ENCODE assay signal across 19 mouse cellular contexts in the genomic region with DNA sequence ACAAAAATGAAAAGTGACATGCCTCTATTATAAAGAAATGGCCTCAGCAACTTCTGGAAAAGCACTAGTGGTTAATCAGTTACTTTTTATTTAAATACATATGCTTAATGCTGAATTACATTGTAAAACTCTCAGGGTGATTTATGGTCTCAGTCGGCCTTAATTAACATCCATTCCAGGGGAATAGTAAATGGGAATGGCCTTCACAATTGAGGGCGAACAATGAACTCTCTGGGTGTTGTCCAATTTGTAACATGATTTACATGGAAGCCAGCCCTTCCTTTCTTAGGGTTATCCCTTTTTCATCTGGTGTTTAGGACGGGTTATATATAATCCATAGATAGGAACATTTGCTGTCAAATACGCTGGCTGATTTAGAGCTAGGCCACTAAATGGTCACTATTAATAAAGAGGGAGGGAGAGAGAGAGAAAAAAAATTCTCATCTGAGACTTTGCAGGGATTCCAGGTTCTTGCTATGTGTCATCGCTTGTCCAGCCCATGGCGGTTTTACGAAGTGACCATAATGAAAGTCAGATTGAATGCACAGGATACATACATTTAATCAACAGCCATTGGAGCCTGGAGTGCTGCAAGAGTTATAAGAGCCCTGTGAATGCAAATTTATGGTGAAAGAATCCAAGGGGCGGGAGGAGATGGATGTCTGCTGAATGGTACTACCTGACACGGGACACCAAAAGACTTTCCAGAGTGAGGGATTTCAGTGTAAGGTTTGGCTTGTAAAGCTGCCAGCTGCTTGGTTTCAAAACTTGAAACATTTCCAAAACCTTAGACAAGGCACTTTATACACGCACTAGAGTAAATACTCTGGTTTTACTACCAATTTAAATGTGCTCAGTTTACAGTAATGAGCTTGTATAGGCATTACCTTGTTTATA. TPM values are rescaled to one million over a fixed set of nuclear protein-coding genes. Genes with fewer than 3 reads are reported as not detected.
DNase-seq lines count a peak whose midpoint lies in the region; ATAC-seq and TF ChIP-seq lines count a peak whose summit lies in the region.
"Had no signal": no experiment of that assay in that cellular context is flagged by ENCODE, and none has a peak within 500 bp of the region (broad histone marks: within the 10 kb centered on the region; RNA-seq: fewer than 3 reads in every experiment).

No protein-coding gene starts in this region.

- peak; percentile 74 for DNase-seq in intestine, embryonic 14.5 days (ENCODE audit: low spot score)
- peak; percentile 12 for DNase-seq in lung, postnatal 36 days
- no peak for DNase-seq in lung, postnatal 0 days (ENCODE audit: low spot score)
- DNase-seq in large intestine, adult 2 months (ENCODE audit: low read depth, low spot score) = peak; percentile 35
- peak; percentile 6 for DNase-seq in yolk sac, embryonic 10.5 days (ENCODE audit: low spot score)
- DNase-seq: adrenal gland, postnatal 25 days; cerebellum, postnatal 25 days; gastrocnemius, postnatal 14 days; kidney, postnatal 10 days; right cerebral cortex, adult 18-20 months had no signal

- TF ChIP-seq CTCF in intestine, postnatal 0 days (IDR thresholded peaks at IDR 0.05; ENCODE audit: low read depth) = no peak
- no peak for TF ChIP-seq CTCF in lung, postnatal 0 days (IDR thresholded peaks at IDR 0.05)

- H3K9ac ChIP-seq in intestine, embryonic 14.5 days (ENCODE audit: low read length) = no peak overlapping the region
- H3K9ac ChIP-seq in intestine, postnatal 0 days (ENCODE audit: low read depth, low read length) = no peak overlapping the region
- H3K9ac ChIP-seq in lung, postnatal 0 days (replicated peaks; ENCODE audit: low read depth) = no peak overlapping the region
- H3K9ac ChIP-seq: forebrain, embryonic 15.5 days; hindbrain, embryonic 12.5 days had no signal

- no peaks in the 10 kb centered on the region for H3K27me3 ChIP-seq in intestine, embryonic 14.5 days (replicated peaks; ENCODE audit: control insufficient read depth, insufficient read depth, low read length)
- no peaks in the 10 kb centered on the region for H3K27me3 ChIP-seq in intestine, postnatal 0 days (replicated peaks; ENCODE audit: control insufficient read depth, insufficient read depth, low read length)
- no peaks in the 10 kb centered on the region for H3K27me3 ChIP-seq in lung, postnatal 0 days (replicated peaks; ENCODE audit: insufficient read depth, low read length)
- H3K27me3 ChIP-seq: forebrain, embryonic 15.5 days; hindbrain, embryonic 12.5 days had no signal

- H3K4me2 ChIP-seq in intestine, embryonic 14.5 days (ENCODE audit: low read length) = 0 out of 2 replicates have a peak overlapping the region, but pooled peaks have one; percentile 18
- no peak overlapping the region for H3K4me2 ChIP-seq in intestine, postnatal 0 days (replicated peaks; ENCODE audit: low read depth)
- H3K4me2 ChIP-seq in lung, postnatal 0 days (replicated peaks; ENCODE audit: low read depth, low read length) = no peak overlapping the region
- H3K4me2 ChIP-seq: forebrain, embryonic 15.5 days; hindbrain, embryonic 12.5 days had no signal

- H3K4me1 ChIP-seq in intestine, embryonic 14.5 days (replicated peaks; ENCODE audit: control insufficient read depth, insufficient read depth, low read length) = peaks cover 39% of the 10 kb centered on the region
- H3K4me1 ChIP-seq in intestine, postnatal 0 days (replicated peaks; ENCODE audit: control insufficient read depth, insufficient read depth, low read length) = peaks cover 10% of the 10 kb centered on the region; the same call in 1 of the 2 replicates
- no peaks in the 10 kb centered on the region for H3K4me1 ChIP-seq in lung, postnatal 0 days (ENCODE audit: insufficient read depth, low read depth, low read length)

- 14% methylated on average over 10 of the region's 10 CpGs for WGBS in intestine, embryonic 14.5 days
- WGBS in intestine, postnatal 0 days = 27% methylated on average over 10 of the region's 10 CpGs
- WGBS in lung, postnatal 0 days = 44% methylated on average over 10 of the region's 10 CpGs
- 23% methylated on average over 10 of the region's 10 CpGs for WGBS in large intestine, adult 2 months

- no peaks in the 10 kb centered on the region for H3K9me3 ChIP-seq in intestine, embryonic 14.5 days (ENCODE audit: control insufficient read depth, low read length)
- H3K9me3 ChIP-seq in intestine, postnatal 0 days (ENCODE audit: control insufficient read depth) = no peaks in the 10 kb centered on the region
- no peaks in the 10 kb centered on the region for H3K9me3 ChIP-seq in lung, postnatal 0 days (ENCODE audit: low read length)
- H3K9me3 ChIP-seq: forebrain, embryonic 15.5 days; G1E; hindbrain, embryonic 12.5 days had no signal

- no peak for TF ChIP-seq EP300 in lung, postnatal 0 days (IDR thresholded peaks at IDR 0.05)

- no peak overlapping the region for H3K4me3 ChIP-seq in intestine, embryonic 14.5 days (ENCODE audit: low read depth, low read length)
- H3K4me3 ChIP-seq in intestine, postnatal 0 days (ENCODE audit: low read depth, low read length) = no peak overlapping the region
- H3K4me3 ChIP-seq in lung, postnatal 0 days (ENCODE audit: low read depth, low read length) = no peak overlapping the region
- H3K4me3 ChIP-seq: forebrain, embryonic 15.5 days; hindbrain, embryonic 12.5 days had no signal

- H3K27ac ChIP-seq in intestine, embryonic 14.5 days (ENCODE audit: low read depth) = no peak overlapping the region; the same call in 1 of the 2 replicates
- H3K27ac ChIP-seq in intestine, postnatal 0 days (ENCODE audit: low read depth, low read length) = no peak overlapping the region
- H3K27ac ChIP-seq in lung, postnatal 0 days (ENCODE audit: low read length) = no peak overlapping the region
- H3K27ac ChIP-seq: forebrain, embryonic 15.5 days; hindbrain, embryonic 12.5 days; macrophage had no signal

- peak; percentile 67 for ATAC-seq in intestine, embryonic 14.5 days (replicated peaks; ENCODE audit: low FRiP score, low TSS enrichment, low read depth)
- no peak for ATAC-seq in intestine, postnatal 0 days
- no peak for ATAC-seq in lung, postnatal 0 days
- ATAC-seq in monocyte, adult 5-6 weeks (replicated peaks; ENCODE audit: insufficient number of reproducible peaks, low FRiP score, low TSS enrichment, poor library complexity, severe bottlenecking) = no peak
- no peak for ATAC-seq in granulocyte monocyte progenitor cell, adult 5-6 weeks (replicated peaks; ENCODE audit: poor library complexity, severe bottlenecking)
- ATAC-seq: forebrain, embryonic 15.5 days; midbrain, embryonic 16.5 days had no signal

- H3K36me3 ChIP-seq in intestine, embryonic 14.5 days (ENCODE audit: control insufficient read depth, insufficient read depth, low read length) = no peaks in the 10 kb centered on the region
- no peaks in the 10 kb centered on the region for H3K36me3 ChIP-seq in intestine, postnatal 0 days (ENCODE audit: control insufficient read depth, insufficient read depth)
- no peaks in the 10 kb centered on the region for H3K36me3 ChIP-seq in lung, postnatal 0 days (ENCODE audit: insufficient read depth, low read length)
- H3K36me3 ChIP-seq: forebrain, embryonic 15.5 days; G1E; hindbrain, embryonic 12.5 days had no signal

RNA-seq across cellular contexts. Expression of a gene that starts 26.2 kb away (rescaled TPM):
- 123 and 139 TPM in 2 replicates for polyA plus RNA-seq in intestine, embryonic 14.5 days (2014; fragmentation: Nextera tagmentation; extraction: Ambion mirVana)
- polyA plus RNA-seq in intestine, postnatal 0 days (2015; fragmentation: Nextera tagmentation; extraction: Ambion mirVana) = 38.4 and 39.2 TPM in 2 replicates
- 27.8 and 31.8 TPM in 2 replicates for polyA plus RNA-seq in lung, postnatal 0 days (2015; fragmentation: Nextera tagmentation; extraction: Ambion mirVana)
- 9.6 and 10.4 TPM in 2 replicates for polyA plus RNA-seq in large intestine, adult 2 months (2012; rRNA removed)
- 2.6 to 3.9 TPM (median 2.6 TPM) in 3 replicates for total RNA-seq in monocyte, adult 5-6 weeks (2017)
- not detected in 2 replicates for total RNA-seq in granulocyte monocyte progenitor cell, adult 5-6 weeks (2014; fragmentation: Nextera tagmentation)
- total RNA-seq in granulocyte monocyte progenitor cell, adult 5-6 weeks (2017) = not detected in 2 replicates
- total RNA-seq: G1E; neutrophil, adult 5-6 weeks had no signal
- polyA plus RNA-seq: G1E had no signal
